Mouse (Mus musculus): ENCODE measurements around the gene Myo1a.

Myo1a gene

DNA sequence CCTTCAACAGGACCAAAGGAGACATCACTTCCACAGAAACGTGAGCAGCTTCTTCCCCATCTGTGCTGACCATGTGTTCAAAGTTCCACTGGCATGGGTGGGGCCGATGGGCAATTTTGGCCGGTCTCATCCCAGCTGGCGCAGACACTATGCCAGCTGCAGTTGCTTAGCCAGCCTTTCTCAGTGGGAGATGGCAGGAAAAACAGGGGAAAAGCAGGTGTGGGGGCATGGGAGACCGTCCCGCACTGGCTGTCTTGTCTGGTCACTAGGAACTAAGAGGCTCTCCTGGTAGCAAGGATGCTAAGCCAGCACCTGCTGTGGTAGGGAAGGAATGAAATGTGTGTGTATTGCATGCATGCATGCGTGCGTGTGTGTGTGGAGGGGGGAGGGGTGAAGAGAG, 23.5 kb downstream of the Myo1a start:
- ATAC-seq (ENCODE audit: low TSS enrichment), result 0 out of 2 replicates have a peak, but pooled peaks have one; percentile 16

DNA sequence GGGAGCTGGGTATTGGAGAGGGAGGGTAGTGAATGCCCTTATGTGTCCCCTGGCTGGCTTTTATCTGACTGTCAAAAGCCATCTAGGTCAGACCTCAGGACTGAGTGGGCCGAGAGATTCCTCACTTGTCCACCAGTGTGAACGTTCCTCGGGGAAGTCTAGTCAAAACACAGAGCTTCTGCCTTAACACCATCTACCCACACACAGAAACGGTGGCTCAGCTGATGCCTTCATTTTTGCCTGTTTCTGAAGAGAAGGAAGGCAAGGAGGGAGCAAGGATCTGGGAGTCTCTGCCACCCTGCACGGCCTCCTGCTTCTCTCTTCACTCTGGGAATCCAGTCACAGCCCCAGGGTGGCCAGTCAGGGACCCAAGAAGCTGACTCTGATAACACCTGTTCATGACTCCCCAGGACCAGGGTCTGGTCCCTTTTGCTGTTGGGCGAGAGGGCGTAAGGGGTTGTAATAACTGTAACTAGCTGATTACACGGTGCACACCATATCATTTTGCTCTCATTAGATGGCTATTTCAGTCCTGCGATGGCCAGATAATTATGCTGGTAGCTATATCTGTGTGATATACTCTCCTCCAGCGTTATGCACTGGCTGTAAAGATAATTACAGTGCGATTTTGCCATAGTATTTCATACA, 25.4 kb downstream of the Myo1a start:
- peak; percentile 79 for ATAC-seq (ENCODE audit: low TSS enrichment)

DNA sequence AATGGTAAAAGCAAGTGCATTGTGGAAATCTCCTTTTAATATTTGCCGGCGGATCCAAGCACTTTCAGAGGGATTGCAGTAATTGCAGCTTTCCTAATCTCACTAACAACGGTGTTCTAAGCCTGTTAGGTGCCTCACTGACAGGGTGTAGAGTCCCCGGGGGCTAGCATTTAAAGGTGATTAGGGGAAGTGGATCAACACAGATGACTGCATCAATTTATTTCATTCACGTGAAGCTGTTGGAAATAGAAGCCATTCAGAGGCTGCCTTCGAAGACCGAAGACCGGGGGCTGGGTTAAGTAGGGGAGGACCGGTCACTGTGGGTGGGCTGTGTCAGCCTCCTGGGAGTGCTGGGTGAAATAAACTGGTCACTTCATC, 26.0 kb downstream of the Myo1a start:
- no peak for ATAC-seq (ENCODE audit: low TSS enrichment)

DNA sequence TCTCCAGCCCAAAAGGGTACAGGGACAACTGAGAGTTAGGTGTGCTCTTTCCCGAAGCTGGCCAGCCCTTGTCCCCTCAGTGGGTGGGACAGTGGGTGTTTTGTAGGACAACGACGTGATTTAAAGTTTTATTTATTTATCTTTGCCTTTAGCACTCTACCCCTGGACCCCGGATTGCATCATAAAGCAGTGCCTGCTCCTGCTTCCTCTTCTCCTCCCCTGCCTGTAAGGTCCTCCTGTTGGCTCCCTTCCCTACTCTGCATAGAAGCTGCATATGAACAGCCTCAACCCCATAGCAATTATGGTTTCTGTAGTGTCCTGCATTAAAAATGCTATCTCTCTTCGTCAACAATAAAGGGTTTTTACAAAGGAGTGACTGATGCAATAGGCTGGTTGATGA, 26.4 kb downstream of the Myo1a start:
- no peak for ATAC-seq (ENCODE audit: low TSS enrichment)

DNA sequence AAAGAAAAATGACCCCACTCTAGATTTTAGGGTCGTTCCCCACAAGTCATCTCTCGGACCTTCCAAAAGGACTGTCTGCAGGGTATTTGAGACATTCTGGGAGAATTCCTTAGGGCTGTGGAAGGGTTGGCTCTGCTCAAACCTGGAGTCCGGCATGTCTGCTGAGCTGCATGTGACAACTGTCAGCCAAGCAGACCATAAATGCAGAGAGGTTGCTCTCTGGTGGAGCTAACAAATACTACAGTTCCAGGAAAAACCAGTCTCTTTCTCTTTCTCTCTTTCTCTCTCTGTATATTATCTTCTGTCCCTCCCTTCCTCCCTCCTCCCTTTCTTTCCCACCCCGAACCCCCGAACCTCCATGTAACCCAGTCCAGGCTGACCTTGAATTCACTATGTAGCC, 29.5 kb downstream of the Myo1a start:
- ATAC-seq (ENCODE audit: low TSS enrichment), result peak; percentile 48; the same call in 1 of the 2 replicates

DNA sequence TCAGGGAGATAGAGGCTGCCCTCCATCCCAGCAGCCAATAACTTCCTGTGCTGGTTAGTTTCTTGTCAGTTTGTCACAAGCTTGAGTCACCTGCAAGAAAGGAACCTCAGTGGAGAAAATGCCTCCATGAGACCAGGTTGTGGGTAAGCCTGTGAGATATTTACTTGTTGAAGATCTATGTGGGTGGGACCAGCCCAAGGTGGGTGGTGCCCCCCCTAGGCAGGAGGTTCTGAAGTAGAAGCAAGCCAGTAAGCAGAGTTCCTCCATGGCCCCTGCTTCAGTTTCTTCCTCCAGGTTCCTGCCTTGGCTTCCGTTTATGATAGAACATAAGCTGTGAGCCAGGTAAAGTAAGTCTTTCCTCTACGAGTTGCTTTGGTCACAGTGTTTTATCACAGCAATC, 31.3 kb downstream of the Myo1a start:
- ATAC-seq (ENCODE audit: low TSS enrichment), result no peak

DNA sequence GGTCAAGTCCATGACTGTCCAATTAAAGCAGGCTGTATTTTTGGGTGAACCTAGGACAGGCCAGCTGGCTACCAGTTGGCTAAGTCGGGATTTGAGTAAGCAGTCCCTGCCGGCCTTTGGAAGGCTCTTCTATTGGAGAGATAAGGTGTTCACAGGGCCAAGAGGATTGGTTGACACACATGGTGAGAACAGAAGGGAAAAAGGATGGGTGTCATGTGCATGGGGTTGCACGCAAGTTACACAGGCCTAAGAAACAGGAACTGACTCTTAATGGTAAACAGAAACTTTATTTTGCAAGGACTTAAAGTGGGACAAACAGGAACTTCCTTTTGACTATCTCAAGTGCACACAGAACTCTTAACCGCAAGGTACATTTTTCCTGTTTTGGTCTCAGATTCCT, 31.9 kb downstream of the Myo1a start:
- ATAC-seq (ENCODE audit: low TSS enrichment), result no peak

DNA sequence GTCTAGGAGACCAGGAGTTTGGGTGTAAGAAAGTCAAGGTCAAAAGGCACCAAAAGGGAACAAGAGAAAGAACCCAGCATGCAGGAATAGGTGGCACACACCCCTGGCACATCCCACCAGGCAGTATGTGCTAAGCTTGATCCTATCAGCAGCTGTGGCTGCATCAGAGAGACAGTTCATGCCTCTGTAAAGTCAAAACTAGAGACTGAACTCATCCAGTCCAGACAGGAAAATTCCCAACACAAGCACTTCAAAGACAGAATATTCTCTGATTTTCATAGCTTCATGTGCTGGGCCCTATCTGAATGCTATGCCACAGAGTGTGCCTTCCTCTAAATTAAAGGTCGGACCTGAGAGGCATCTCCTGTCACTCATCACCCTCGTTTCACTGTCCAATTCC, 32.6 kb downstream of the Myo1a start:
- no peak for ATAC-seq (ENCODE audit: low TSS enrichment)

DNA sequence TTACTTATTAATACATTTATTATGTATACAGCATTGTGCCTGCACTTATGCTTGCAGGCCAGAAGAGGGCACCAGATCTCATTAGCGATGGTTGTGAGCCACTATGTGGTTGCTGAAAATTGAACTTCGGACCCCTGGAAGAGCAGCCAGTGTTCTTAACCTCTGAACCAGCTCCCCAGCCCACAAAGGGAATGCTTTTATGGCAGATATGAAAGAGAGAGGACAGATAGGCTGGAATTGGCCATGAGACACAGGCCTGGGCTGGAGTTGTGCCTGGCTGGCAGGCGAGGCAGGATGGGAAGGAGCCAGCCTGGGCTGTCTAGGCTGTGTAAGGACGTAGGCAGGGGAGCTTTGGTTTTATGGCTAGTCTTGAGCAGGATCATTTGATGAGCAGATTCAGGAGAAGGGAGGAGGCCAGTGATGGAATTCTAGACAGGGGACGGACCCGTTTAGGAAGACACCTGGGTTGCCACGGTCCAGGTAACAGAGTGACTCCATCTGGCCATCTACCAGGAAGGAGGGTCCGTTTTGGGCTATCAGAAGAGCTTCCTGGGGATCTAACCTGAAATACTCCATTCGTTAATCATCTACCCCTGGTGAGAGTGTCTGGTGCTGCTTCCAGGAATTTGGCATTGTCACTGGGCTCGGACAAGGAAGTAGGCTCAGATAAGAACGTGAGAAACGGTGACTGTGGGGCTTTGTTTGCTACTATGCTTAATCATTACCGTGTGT, 33.3 kb downstream of the Myo1a start:
- ATAC-seq (ENCODE audit: low TSS enrichment), result no peak

DNA sequence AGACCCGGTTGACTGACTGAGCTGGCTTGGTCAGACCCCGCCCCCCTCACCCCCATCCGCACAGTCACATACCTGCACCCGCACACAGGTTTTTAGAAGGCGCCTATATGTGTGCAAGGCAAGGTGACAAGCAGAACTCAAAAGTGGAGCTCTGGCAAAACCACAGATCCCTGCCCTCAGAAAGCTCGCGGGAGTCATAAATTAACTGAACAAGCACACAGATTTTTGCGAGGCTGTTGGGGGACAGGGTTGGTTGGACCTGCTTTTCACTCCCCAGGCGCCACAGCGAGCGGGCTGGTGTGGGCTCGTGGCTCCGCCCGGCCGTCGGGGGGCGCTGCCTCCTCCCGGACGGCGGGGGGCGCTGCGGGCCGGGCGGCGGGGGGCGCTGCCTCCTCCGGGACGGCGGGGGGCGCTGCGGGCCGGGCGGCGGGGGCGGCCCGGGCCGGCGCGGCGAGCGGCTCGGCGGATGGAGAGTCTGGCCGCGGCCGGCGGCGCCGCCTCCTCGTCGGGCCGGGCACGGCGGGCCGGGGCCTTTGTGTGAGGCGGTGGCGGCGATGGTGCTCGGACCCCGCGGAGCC, 34.2 kb downstream of the Myo1a start, which contains the start of gene Zbtb39:
TSS of gene Zbtb39 (plus strand) at position 456 of the 578 bp plus-strand sequence.
- ATAC-seq (ENCODE audit: low TSS enrichment), result peak; percentile 81

DNA sequence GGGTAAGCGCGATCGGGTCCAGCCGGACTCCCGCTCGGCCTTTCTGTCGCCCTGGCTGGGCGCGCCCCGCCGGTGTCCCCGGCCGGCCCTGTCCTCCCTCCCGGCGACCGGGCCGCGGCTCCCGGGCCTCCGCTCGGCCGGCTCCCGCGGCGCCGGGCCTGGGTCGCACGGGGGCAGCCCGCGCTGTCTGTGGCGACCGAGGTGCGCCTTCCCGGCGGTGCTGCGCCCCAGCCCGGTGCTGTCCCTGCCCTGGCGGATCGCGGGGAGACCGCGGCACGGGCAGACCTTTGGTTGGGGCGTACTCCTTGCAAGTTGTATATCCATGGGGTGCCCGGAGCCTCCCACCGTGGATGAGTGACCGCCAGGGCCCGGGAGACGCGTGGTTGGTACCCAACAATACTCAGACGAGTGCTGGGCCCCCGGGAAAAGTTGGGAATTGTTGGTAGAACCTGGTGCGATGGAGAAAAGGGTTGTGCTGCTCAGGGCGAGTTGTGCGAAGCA, 34.7 kb downstream of the Myo1a start:
- no peak; the same call in none of the 2 replicates for ATAC-seq (ENCODE audit: low TSS enrichment)

DNA sequence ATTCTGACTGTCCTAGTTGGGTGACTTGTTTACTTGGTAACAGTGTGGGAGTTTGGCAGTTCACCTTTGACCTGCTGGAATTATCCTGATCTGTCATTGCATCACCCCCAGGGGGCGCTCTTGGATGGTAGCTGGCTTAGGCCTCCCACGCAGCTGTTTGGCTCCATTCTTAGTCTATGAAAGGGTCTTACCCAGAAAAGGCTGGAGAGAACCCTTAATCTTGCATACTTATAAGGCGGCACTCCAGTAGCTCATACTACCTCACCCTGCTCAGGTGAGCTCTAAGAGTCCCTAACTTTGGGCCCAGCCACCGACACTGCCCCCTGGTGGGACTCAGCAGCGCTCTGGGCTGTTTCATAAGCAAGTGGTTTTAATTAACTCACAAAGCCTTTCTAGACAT, 39.7 kb downstream of the Myo1a start:
- ATAC-seq (ENCODE audit: low TSS enrichment), result no peak

DNA sequence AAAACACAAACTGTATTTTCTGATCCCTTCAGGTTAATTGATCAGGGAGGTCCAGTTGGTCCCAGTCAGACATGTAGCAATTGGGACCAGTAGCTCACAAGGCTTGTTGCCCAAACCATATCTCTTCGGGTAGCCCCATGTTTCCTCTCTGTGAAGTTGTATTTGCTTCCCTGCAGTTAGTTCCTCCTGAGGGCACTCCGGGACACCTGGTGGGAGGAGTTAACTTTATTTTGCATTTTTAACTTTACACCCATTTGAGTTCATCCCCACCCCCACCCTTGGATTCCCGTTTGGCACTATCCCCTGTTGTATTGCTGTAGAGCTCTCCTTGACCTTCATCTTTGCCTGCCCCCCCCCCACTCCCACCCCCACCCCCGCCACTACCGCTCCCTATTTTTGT, 40.9 kb downstream of the Myo1a start:
- ATAC-seq (ENCODE audit: low TSS enrichment), result no peak

DNA sequence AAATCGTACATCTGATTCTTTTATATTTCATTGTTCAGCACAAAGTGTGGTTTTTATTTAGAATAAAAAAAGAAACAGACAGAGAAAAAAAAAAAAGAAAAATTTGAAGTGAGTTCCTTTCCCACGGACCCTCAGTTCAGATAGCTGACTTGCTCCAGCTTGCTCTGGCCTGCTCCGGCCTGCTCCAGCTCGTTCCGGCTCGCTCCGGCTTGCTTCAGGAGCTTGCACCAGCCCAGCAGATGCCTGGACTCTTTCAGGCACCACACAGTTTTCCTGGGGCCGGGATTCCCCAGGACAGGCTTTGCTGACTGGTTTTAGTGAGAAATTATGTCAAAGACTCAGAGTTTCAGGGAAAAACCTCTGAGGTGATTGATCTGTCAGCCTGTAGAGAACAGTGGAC, 42.3 kb downstream of the Myo1a start:
- ATAC-seq (ENCODE audit: low TSS enrichment), result no peak

DNA sequence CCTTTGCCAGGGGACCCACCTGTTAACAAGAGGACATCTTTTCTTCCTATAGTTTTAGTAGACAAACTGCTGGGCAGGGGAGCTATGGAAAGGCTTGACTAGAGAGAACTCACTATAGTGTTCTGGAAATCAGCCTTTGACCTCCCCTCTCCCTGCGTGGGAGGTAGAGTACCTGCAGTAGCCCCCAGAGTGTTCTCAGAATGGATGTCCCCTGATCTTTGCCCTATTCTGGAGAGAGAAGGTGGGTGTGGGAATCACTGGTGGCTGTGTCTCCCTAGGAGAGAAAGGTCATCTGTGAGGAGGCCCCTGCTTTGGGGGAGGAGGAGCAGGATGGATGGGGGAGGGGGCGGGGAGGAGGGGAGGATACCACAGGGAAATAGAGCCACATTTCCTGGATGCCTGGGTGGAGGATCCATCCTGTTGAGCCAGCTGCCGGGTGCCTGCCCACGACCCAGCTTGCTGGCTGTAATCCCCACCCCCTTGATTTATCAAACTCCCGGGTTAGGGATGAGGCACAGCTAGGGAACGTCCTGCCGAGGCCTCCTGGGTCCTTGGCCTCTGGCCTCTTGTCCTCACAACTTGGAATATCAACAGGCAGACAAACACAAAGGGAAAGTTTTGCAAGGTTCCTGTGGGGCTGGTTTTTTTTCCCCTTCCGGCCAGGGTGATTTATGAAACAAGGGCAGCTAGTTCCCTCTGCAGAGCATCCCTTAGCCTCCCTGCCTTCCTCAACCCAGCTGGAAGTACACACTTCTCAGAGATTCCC, 44.1 kb downstream of the Myo1a start:
- no peak for ATAC-seq (ENCODE audit: low TSS enrichment)

DNA sequence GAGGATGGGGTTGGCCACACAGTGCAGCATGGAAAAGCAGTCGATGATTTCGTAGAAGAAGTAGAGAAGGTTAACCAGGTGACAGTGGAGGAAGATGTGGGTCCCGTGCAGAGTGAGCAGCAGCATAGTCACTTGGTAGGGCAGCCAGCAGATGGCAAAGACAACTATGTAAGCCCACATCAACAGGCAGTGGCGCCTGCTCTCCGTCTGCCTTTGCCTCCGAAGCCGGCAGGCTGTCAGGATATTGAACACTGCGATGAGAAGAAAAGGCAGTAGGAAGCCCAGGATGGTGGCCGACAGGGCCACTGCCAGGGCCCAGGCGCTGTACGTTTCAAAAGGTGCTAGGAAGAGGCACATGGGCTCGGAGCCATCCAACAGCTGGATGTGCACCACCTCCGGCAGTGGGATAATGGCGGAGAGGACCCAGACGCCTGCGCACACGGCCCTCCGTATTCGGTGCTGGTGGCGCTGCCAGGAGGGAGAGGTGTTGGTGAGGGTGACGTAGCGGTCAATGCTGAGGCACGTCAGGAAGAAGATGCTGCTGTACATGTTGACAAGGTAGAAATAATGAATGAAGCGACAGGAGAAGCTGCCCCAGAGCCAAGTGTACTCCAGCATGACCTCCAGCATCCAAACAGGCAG, 45.3 kb downstream of the Myo1a start:
- peak; percentile 47; the same call in 1 of the 2 replicates for ATAC-seq (ENCODE audit: low TSS enrichment)

DNA sequence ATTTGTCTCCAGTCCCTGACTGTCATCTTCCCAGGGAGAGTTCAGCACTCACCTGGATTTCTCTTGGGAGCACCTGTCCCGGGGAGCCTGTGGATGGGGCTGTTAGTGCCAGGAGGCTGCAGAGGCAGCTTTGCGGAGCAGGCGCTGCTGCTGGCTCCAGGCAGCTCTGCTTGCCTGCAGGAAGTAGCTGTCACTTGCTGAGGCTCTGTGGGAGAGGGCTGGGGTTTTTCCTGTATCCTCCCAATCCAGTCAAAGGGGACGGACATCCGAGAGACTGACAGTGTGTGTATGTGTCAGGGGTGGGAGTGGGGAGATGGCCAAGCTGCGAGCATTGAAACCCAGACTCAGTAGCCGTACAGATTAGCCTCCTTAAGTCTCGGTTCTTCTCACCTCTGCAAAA, 46.6 kb downstream of the Myo1a start, which contains the start of gene Gpr182:
TSS of gene Gpr182 (minus strand) at position 185 of the 400 bp plus-strand sequence.
- ATAC-seq (ENCODE audit: low TSS enrichment), result no peak

DNA sequence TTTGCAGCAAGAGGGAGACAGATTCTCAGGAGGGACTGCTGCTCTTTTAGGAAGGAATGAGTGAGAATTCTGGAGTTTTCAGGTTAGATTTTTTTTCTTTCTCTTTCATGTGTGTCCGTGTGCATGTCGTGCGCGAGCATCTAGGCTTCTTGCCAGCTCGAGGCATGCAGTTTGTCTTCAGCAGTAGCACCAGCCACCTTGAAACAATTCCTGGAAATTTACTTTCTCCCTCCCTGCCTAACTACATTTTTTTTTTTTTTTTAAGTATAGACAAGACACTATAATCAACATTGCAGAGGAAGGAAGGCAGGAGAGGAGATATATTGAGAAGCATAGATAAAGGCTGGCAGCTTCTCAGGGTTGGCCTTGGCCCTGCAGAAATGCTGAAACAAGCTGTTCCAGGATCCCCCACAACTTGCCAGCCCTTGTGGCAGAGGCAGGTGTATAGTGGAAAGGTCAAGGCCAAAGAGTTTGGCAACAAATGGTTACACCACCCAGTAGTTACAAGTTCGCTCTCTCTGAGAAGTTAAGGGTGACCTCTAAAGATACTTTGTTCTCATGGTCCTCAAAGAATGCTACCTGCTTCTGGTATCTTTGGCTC, 49.7 kb downstream of the Myo1a start:
- no peak for ATAC-seq (ENCODE audit: low TSS enrichment)

DNA sequence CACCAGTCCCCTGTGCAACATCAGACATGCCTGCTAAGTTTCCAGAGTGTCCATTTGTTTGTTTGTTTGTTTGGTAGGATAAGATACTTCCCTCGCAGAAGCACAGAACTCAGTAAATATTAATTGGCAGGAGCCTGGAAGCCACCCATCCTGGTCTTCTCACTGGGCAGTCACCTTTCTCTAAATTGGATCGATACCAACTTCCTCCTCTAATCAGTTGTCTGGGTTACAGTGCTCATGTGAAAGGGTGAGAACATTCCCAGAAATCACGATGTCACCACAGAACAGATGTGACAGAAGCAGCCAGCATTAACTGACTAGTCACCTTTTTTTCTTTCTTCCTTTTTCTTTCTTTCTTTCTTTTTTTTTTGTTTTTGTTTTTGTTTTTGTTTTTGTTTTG, 50.3 kb downstream of the Myo1a start:
- no peak for ATAC-seq (ENCODE audit: low TSS enrichment)

DNA sequence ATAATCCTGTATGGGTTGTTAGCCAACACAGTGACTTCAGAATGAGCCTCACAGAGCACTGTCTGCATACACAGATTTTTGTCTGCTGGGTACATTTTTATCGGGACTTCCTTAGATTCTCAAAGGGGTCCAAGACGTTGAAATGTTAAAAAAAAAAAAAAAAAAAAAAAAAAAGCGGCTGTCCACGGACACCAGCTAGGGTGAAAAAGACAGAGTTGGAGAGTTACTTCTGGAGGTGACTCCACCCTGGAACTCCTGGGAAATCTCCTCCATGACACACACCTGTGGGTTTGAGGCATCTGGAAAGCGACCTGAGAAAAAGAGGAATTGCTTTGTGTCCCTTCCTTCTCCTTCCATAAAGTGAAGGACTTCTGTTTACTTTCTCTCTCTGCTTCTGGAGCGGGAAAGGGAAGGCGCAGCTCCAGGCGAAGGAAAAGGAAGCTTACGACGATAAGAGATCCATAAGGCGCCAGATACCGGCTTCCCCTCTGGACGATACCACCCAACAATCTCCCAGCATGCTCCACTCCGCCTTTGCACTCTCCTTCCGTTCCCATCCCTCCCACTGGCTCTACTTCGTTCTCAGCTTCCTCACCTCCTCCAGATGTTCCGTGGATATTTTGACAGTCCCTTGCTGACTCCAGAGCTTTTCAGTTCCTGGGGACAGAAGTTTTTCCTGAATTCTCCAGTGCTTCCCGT, 50.9 kb downstream of the Myo1a start:
- peak; percentile 34; the same call in 1 of the 2 replicates for ATAC-seq (ENCODE audit: low TSS enrichment)

Data from frontal cortex, adult (tissue).